Mouse (Mus musculus) heart, embryonic 13.5 days (tissue): ENCODE data around the gene Ttll13. TPM values are rescaled to one million over a fixed set of nuclear protein-coding genes. Genes with fewer than 3 reads are reported as not detected.

ENCODE experiments used
- ATAC-seq: fragments of 200-750 bp; cut with Nextera tagmentation; 2 replicates; pipeline ENCODE4 v1.8.0; 2017; ENCODE audit warnings: moderate TSS enrichment; ENCODE audit not compliant: insufficient number of reproducible peaks, low FRiP score, low TSS enrichment; ENCODE audit errors: extremely low read depth
- H3K27ac ChIP-seq: fragments of 300-500 bp; sonication (generic); replicated peaks from 2 replicates; pipeline ENCODE4 v1.5.1; 2015; ENCODE audit warnings: moderate library complexity, mild to moderate bottlenecking, inconsistent platforms
- H3K27me3 ChIP-seq: fragments of 300-500 bp; sonication (generic); replicated peaks from 2 replicates; pipeline ENCODE4 v1.6.1; 2015; ENCODE audit warnings: mild to moderate bottlenecking, inconsistent platforms
- H3K36me3 ChIP-seq: fragments of 300-500 bp; sonication (generic); 2 replicates; pipeline ENCODE4 v1.6.1; 2015; ENCODE audit warnings: mild to moderate bottlenecking, inconsistent platforms
- H3K4me1 ChIP-seq: fragments of 300-500 bp; sonication (generic); 2 replicates; pipeline ENCODE4 v1.6.1; 2015; ENCODE audit warnings: inconsistent platforms
- H3K4me2 ChIP-seq: fragments of 300-500 bp; sonication (generic); 2 replicates; pipeline ENCODE4 v1.6.1; 2015; ENCODE audit warnings: inconsistent platforms, mild to moderate bottlenecking, moderate library complexity
- H3K4me3 ChIP-seq: fragments of 300-500 bp; sonication (generic); 2 replicates; pipeline ENCODE4 v1.5.1; 2015; ENCODE audit warnings: moderate library complexity, mild to moderate bottlenecking, inconsistent platforms
- H3K9ac ChIP-seq: fragments of 300-500 bp; sonication (generic); 2 replicates; pipeline ENCODE4 v1.6.1; 2015; ENCODE audit warnings: inconsistent platforms, mild to moderate bottlenecking, moderate library complexity
- H3K9me3 ChIP-seq: fragments of 300-500 bp; sonication (generic); 2 replicates; pipeline ENCODE4 v1.6.1; 2016; ENCODE audit warnings: inconsistent platforms
- WGBS: fragments of 180-500 bp; shearing (Covaris S2); methylation state at CpG from one replicate; pipeline ENCODE4 v1.1.7; 2015; ENCODE audit warnings: mixed read lengths; 5-methylcytosine and 5-hydroxymethylcytosine counted together
- polyA plus RNA-seq: library from polyadenylated mRNA; unstranded; fragments of >200 nt; fragmentation: Nextera tagmentation; extraction: Ambion mirVana; gene quantifications from 2 replicates; pipeline ENCODE4 v1.2.1, GENCODE M21; 2015

Ttll13 gene
- polyA plus RNA-seq, 1 experiment from 2014 or later = 0.82 TPM

- WGBS = 46% methylated on average over 12 of the region's 12 CpGs
- Histone ChIP-seq H3K27ac (no peak overlapping the region; the same call in 1 of the 2 replicates), H3K4me1 (peaks cover 75% of the 10 kb centered on the region), H3K4me2 (peak overlapping the region; percentile 3; the same call in 1 of the 2 replicates), H3K27me3 (no peaks in the 10 kb centered on the region), H3K36me3 (no peaks in the 10 kb centered on the region), H3K9me3 (no peaks in the 10 kb centered on the region), H3K9ac (peak overlapping the region; percentile 15; the same call in 1 of the 2 replicates), H3K4me3 (no peak overlapping the region)
- ATAC-seq = no peak
Measured at GRCm38 (mm10) chr7:80203638-80204096, 42.5 kb upstream of the Ttll13 start.

- H3K4me1 ChIP-seq = peaks cover 75% of the 10 kb centered on the region
- no peak overlapping the region for H3K4me3 ChIP-seq
- ATAC-seq = no peak
- WGBS = 81% methylated on average over 4 of the region's 4 CpGs
- H3K4me2 ChIP-seq = no peak overlapping the region
- H3K9me3 ChIP-seq = no peaks in the 10 kb centered on the region
- no peak overlapping the region for H3K9ac ChIP-seq
- H3K27me3 ChIP-seq = no peaks in the 10 kb centered on the region
- no peak overlapping the region for H3K27ac ChIP-seq
- no peaks in the 10 kb centered on the region for H3K36me3 ChIP-seq
Measured at GRCm38 (mm10) chr7:80204362-80204761, 41.8 kb upstream of the Ttll13 start.

- no peaks in the 10 kb centered on the region for H3K9me3 ChIP-seq
- no peak overlapping the region for H3K4me3 ChIP-seq
- no peak overlapping the region for H3K27ac ChIP-seq
- H3K9ac ChIP-seq = no peak overlapping the region
- peaks cover 75% of the 10 kb centered on the region for H3K4me1 ChIP-seq
- H3K4me2 ChIP-seq = no peak overlapping the region
- H3K36me3 ChIP-seq = no peaks in the 10 kb centered on the region
- WGBS = 80% methylated on average over 7 of the region's 7 CpGs
- no peaks in the 10 kb centered on the region for H3K27me3 ChIP-seq
- no peak for ATAC-seq
Measured at GRCm38 (mm10) chr7:80204961-80205360, 41.2 kb upstream of the Ttll13 start.

GRCm38 (mm10) chr7:80205705-80206589 lies 40.2 kb upstream of the Ttll13 start:
- Histone ChIP-seq H3K9ac (0 out of 2 replicates have a peak overlapping the region, but pooled peaks have one; percentile 14), H3K4me1 (peaks cover 84% of the 10 kb centered on the region), H3K36me3 (no peaks in the 10 kb centered on the region), H3K9me3 (no peaks in the 10 kb centered on the region), H3K27me3 (no peaks in the 10 kb centered on the region), H3K27ac (0 out of 2 replicates have a peak overlapping the region, but pooled peaks have one; percentile 3), H3K4me2 (no peak overlapping the region), H3K4me3 (no peak overlapping the region)
- no peak for ATAC-seq
- WGBS = 77% methylated on average over 12 of the region's 12 CpGs

GRCm38 (mm10) chr7:80207314-80207731 lies 38.9 kb upstream of the Ttll13 start:
- ATAC-seq = no peak; the same call in 1 of the 2 replicates
- Histone ChIP-seq H3K4me3 (no peak overlapping the region), H3K27me3 (no peaks in the 10 kb centered on the region), H3K9me3 (no peaks in the 10 kb centered on the region), H3K27ac (peak overlapping the region; percentile 89), H3K9ac (peak overlapping the region; percentile 62), H3K4me2 (no peak overlapping the region), H3K36me3 (no peaks in the 10 kb centered on the region), H3K4me1 (peaks cover 81% of the 10 kb centered on the region)
- 50% methylated on average over 3 of the region's 3 CpGs for WGBS

- Histone ChIP-seq H3K27me3 (no peaks in the 10 kb centered on the region), H3K4me1 (peaks cover 75% of the 10 kb centered on the region), H3K27ac (peak overlapping the region; percentile 89), H3K9ac (peak overlapping the region; percentile 62), H3K36me3 (peaks cover 4% of the 10 kb centered on the region), H3K4me2 (peak overlapping the region; percentile 54), H3K9me3 (no peaks in the 10 kb centered on the region), H3K4me3 (no peak overlapping the region)
- 54% methylated on average over 18 of the region's 18 CpGs for WGBS
- no peak for ATAC-seq
Measured at GRCm38 (mm10) chr7:80208026-80208642, 38.0 kb upstream of the Ttll13 start.

- H3K27ac ChIP-seq = peak overlapping the region; percentile 89
- peaks cover 73% of the 10 kb centered on the region for H3K4me1 ChIP-seq
- no peaks in the 10 kb centered on the region for H3K27me3 ChIP-seq
- H3K9me3 ChIP-seq = no peaks in the 10 kb centered on the region
- H3K4me2 ChIP-seq = peak overlapping the region; percentile 54
- peak overlapping the region; percentile 61 for H3K9ac ChIP-seq
- WGBS = 25% methylated on average over 10 of the region's 10 CpGs
- peaks cover 12% of the 10 kb centered on the region for H3K36me3 ChIP-seq
- ATAC-seq = peak; percentile 59
- H3K4me3 ChIP-seq = no peak overlapping the region
Measured at GRCm38 (mm10) chr7:80208738-80209430, 37.3 kb upstream of the Ttll13 start.

GRCm38 (mm10) chr7:80209669-80210068 lies 36.5 kb upstream of the Ttll13 start:
- no peak for ATAC-seq
- 72% methylated on average over 6 of the region's 6 CpGs for WGBS
- peak overlapping the region; percentile 54 for H3K4me2 ChIP-seq

GRCm38 (mm10) chr7:80210982-80211381 lies 35.2 kb upstream of the Ttll13 start:
- Histone ChIP-seq H3K27ac (no peak overlapping the region), H3K4me3 (no peak overlapping the region), H3K9me3 (no peaks in the 10 kb centered on the region), H3K4me1 (peaks cover 65% of the 10 kb centered on the region), H3K36me3 (peaks cover 26% of the 10 kb centered on the region), H3K9ac (no peak overlapping the region; the same call in 1 of the 2 replicates), H3K27me3 (no peaks in the 10 kb centered on the region), H3K4me2 (no peak overlapping the region)
- no peak for ATAC-seq
- WGBS = 81% methylated on average over 4 of the region's 4 CpGs

More at GRCm38 (mm10) chr7:80209669-80210068, 36.5 kb upstream of the Ttll13 start:
- Histone ChIP-seq H3K27me3 (no peaks in the 10 kb centered on the region), H3K9ac (peak overlapping the region; percentile 48; the same call in 1 of the 2 replicates), H3K27ac (peak overlapping the region; percentile 89), H3K4me3 (no peak overlapping the region), H3K9me3 (no peaks in the 10 kb centered on the region), H3K36me3 (peaks cover 19% of the 10 kb centered on the region), H3K4me1 (peaks cover 67% of the 10 kb centered on the region)

- Histone ChIP-seq H3K4me1 (peaks cover 39% of the 10 kb centered on the region), H3K27ac (no peak overlapping the region), H3K4me2 (no peak overlapping the region), H3K4me3 (no peak overlapping the region), H3K9me3 (no peaks in the 10 kb centered on the region), H3K9ac (no peak overlapping the region), H3K36me3 (peaks cover 53% of the 10 kb centered on the region), H3K27me3 (no peaks in the 10 kb centered on the region)
- WGBS = 64% methylated on average over 7 of the region's 7 CpGs
- ATAC-seq = no peak
Measured at GRCm38 (mm10) chr7:80213604-80214003, 32.6 kb upstream of the Ttll13 start.

- Histone ChIP-seq H3K9me3 (no peaks in the 10 kb centered on the region), H3K27me3 (no peaks in the 10 kb centered on the region), H3K9ac (no peak overlapping the region), H3K4me2 (no peak overlapping the region), H3K4me1 (peaks cover 30% of the 10 kb centered on the region), H3K4me3 (no peak overlapping the region), H3K36me3 (peaks cover 61% of the 10 kb centered on the region), H3K27ac (no peak overlapping the region)
- WGBS = 78% methylated on average over 8 of the region's 8 CpGs
- no peak for ATAC-seq
Measured at GRCm38 (mm10) chr7:80214459-80214858, 31.7 kb upstream of the Ttll13 start.
